Mouse (Mus musculus) left cerebral cortex, postnatal 4 days (tissue): ENCODE results near the gene Mtch1. TPM values are rescaled to one million over a fixed set of nuclear protein-coding genes. Genes with fewer than 3 reads are reported as not detected.
"Not testable (repeated sequence)": the region's sequence is repeated elsewhere in the genome, so short reads cannot be mapped to it uniquely, and the experiment has no call there.

ENCODE experiments used
- DNase-seq: peaks from one replicate; pipeline ENCODE4 v3.0.0-alpha.2; 2022
- intact Hi-C: fragments of 180-260 bp; cut with DNase I; formaldehyde crosslinking; loops from one replicate; pipeline ENCODE4 v1.15.1; 2025
- total RNA-seq, 2 experiments: library from RNA; stranded (reverse); gene quantifications; 2 replicates each; pipeline ENCODE4 v1.2.3; 2021

The Mtch1 gene
- 100 to 1,000 TPM; 489 to 514 TPM for total RNA-seq

GRCm38 (mm10) chr17:29347645-29348256 lies at the start of gene Mtch1:
Gene Mtch1, minus strand, starts transcription at chr17:29347934.
- DNase-seq, result peak; percentile 99
- intact Hi-C loops, result loop anchor here (5.0 kb wide), 1 partner anchor 80 kb away; the partner anchor contains the start of gene BC004004

DNA sequence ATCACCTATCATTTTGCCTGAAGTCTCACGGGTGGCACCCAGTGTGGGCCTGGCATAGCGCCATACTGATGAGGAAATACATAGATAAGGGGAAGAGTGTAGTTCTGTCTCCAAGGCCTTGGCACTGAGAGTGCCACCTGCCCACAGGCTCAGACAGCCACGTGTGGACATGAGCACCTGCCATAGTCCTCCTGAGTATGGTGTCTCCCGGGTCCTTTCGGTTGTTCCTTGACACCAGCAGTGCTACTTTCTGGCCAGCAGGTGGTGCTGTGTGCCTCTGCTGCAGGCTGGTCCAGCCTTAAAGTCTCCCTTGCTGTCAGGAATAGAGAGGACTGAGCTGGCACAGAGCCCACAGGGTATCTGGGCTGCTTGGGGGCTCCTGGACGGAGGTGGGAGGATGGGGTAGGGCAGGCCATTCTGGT lies 49.1 kb upstream of the Mtch1 start:
- peak; percentile 88 for DNase-seq
- intact Hi-C loops, result loop anchor here (5.0 kb wide), 2 partner anchors 95 to 115 kb away; partner anchors contain the start of gene Pim1

DNA sequence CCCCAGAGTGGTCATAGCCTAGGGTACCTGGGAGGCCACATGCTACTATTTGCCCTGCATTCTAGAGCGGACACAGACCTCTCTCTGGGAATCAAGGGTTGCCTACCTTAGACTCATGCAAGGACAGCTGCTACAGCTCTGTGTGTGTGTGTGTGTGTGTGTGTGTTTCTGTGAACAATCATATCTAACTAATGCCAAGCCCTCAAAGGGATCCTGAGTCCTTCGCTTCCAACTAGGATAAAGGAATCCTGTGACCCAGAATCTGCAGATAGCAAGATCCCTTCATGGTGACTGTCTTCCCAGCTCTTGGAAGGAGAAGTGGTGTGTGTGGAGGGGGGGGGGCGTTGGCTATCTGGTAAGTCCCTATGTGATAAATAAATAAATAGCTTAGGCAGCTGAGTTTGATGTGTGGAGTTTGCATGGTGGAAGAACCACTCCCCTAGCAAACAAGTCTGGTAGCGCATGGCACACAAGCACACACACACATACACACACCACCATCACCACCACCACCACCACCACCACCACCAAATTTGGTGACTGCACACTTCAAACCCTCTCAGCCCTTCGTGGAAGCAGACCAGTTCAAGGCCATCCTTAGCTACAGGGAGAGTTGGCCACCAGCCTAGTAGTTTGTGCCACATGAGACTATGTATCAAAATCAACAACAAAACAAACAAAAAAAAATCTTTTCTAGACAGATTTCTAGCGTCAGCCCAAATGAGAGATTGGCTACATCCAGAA lies 48.5 kb upstream of the Mtch1 start:
- intact Hi-C loops, result loop anchor here (5.0 kb wide), 2 partner anchors 96 to 116 kb away; partner anchors contain the start of gene Pim1
- no peak for DNase-seq

GRCm38 (mm10) chr17:29395381-29395780 lies 47.6 kb upstream of the Mtch1 start:
- DNase-seq, result no peak
- intact Hi-C loops, result loop anchor here (5.0 kb wide), 2 partner anchors 97 to 117 kb away; partner anchors contain the start of gene Pim1

- DNase-seq, result not testable (repeated sequence)
- intact Hi-C loops, result loop anchor here (5.0 kb wide), 2 partner anchors 98 to 118 kb away; partner anchors contain the start of gene Pim1
Measured at GRCm38 (mm10) chr17:29394761-29395160, 47.0 kb upstream of the Mtch1 start.

DNA sequence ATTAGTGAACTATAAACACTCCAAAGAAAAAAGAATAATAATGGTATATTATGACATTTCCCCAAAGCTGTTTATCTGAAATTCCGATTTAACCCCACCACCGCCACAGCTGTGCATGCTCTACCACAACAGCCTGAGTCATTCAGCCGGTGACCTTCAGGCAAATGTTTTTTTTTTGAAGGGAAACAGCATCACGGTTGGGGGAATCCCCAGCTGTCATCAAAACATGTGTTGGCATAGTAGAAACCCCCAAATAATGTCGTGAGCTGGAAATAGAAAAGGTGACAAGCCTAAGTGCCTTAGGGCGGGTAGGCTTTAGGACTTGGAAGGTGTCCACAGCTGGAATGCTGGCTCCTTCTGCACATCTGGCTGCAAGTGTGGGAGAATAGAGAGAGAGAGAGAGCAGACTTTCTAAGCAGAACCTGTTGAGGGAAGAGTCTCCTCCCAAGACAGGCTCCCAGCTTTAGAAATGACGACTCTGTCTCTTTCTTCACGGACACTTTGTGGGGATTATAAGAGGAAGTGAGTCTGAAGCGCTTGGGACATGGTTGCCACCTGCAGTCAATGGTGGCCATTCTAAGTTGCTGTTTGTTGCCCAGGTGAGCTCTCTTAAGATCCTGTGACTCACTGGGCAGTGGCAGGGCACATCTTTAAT lies 46.5 kb upstream of the Mtch1 start:
- intact Hi-C loops, result no loop called here
- no peak for DNase-seq

- intact Hi-C loops, result no loop called here
- DNase-seq, result no peak
Measured at GRCm38 (mm10) chr17:29393335-29394089, 45.8 kb upstream of the Mtch1 start.

DNA sequence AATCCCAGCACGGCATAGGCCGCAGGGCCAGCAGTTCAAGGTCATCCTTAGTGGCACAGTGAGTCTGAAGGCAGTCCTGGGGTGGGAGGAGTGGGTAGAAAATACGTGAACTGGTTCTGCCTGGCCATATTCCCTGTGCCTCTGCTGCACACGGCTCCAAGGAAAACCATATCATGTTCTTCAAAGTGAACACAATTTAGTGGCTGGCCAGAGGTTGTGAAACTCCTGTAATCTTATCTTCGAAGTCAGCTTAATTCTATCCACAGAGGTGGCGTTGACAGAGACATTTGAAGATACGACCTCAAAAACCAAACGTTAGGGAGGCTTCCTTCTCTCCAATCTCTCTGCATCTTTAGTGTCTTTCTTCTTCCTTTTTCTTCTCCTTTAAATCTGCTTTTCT lies 43.5 kb upstream of the Mtch1 start:
- intact Hi-C loops, result no loop called here
- DNase-seq, result no peak

- intact Hi-C loops, result no loop called here
- peak; percentile 57 for DNase-seq
Measured at GRCm38 (mm10) chr17:29388978-29389377, 41.2 kb upstream of the Mtch1 start.

GRCm38 (mm10) chr17:29385746-29386145 lies 38.0 kb upstream of the Mtch1 start:
- no peak for DNase-seq
- intact Hi-C loops, result no loop called here

GRCm38 (mm10) chr17:29384850-29385438 lies 37.2 kb upstream of the Mtch1 start:
- intact Hi-C loops, result no loop called here
- DNase-seq, result peak; percentile 45

- no peak for DNase-seq
- intact Hi-C loops, result no loop called here
Measured at GRCm38 (mm10) chr17:29383923-29384322, 36.2 kb upstream of the Mtch1 start.

DNA sequence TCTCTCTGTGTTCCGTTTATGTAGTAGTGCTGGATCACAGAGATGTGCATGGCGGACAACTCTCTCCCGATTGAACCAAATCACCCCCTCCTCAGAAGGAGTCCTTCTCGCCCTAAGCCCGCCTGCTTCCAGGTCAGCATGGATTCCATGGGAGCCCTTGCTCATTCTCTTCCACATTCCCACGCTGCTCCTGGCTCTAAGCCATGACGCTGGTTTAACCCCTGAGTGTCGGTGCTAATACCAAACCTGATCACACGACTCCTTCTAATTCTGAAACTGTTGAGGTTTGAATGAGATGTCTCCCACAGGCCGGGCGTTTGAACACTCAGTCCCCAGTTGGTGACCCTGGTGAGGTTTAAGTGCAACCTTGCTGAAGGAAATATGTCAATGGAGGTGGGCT lies 34.7 kb upstream of the Mtch1 start:
- peak; percentile 48 for DNase-seq
- intact Hi-C loops, result no loop called here

- intact Hi-C loops, result no loop called here
Measured at GRCm38 (mm10) chr17:29381472-29381871, 33.7 kb upstream of the Mtch1 start.

DNA sequence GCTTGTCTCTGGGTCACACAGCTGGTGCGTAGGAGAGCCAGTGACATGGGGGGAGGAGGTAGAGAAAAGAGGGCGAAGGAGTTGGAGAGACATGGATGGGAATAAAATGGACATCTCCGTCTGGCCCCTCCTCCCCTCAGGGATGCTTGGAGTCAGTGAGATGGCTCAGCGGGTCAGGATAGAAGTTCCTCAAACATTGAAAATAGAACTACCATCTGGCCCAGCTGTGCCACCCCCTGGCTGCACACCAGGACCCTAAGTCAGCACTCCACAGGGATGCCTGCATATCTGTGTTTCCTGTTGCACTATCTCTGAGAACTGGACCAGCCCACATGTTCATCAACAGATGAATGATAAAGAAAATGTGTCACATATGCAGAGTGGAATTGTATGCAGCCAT lies 32.5 kb upstream of the Mtch1 start:
- intact Hi-C loops, result no loop called here
- no peak for DNase-seq

More at GRCm38 (mm10) chr17:29381472-29381871, 33.7 kb upstream of the Mtch1 start:
- peak; percentile 71 for DNase-seq

DNA sequence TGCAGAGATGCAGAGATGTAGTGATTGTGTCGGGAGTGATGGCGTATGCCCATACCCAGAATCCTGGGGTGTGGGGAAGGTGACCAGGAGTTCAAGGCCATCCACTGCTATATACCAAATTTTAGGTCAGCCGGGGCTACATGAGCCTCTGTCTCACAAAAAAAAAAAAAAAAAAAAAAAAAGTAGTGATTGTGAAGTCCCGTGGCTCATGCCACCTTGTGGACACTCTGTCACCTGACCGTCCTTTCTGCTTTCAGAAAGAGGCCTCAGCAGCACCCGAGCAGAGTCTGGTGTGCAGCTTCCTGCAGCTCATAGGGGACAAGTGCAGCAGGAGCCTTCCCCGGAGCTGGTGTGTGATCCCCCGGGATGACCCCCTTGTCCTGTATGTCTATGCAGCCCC lies 30.3 kb upstream of the Mtch1 start:
- intact Hi-C loops, result loop anchor here (10.0 kb wide), 1 partner anchor 203 kb away; no protein-coding TSS in a partner anchor
- no peak for DNase-seq

GRCm38 (mm10) chr17:29375871-29376270 lies 28.1 kb upstream of the Mtch1 start:
- no peak for DNase-seq
- intact Hi-C loops, result loop anchor here (10.0 kb wide), 1 partner anchor 201 kb away; no protein-coding TSS in a partner anchor

GRCm38 (mm10) chr17:29370984-29371723 lies 23.4 kb upstream of the Mtch1 start:
- intact Hi-C loops, result loop anchor here (10.0 kb wide), 1 partner anchor 196 kb away; no protein-coding TSS in a partner anchor
- peak; percentile 97 for DNase-seq

- intact Hi-C loops, result no loop called here
- DNase-seq, result no peak
Measured at GRCm38 (mm10) chr17:29368726-29369125, 21.0 kb upstream of the Mtch1 start.
